Mouse (Mus musculus) liver, embryonic 14.5 days (tissue): ENCODE measurements around the gene Myrip. TPM values are rescaled to one million over a fixed set of nuclear protein-coding genes. Genes with fewer than 3 reads are reported as not detected.

Source experiments
- ATAC-seq: fragments of 200-750 bp; cut with Nextera tagmentation; 2 replicates; pipeline ENCODE4 v1.8.0; 2017; ENCODE audit warnings: moderate number of reproducible peaks, mild to moderate bottlenecking, moderate library complexity; ENCODE audit not compliant: insufficient read depth
- DNase-seq, 3 experiments: peaks; one replicate each; pipeline ENCODE4 v3.0.0-alpha.2; 2012 to 2013; ENCODE audit warnings: low read depth in 3 of 3, low spot score in 3 of 3
- H3K27ac ChIP-seq: fragments of 300-500 bp; sonication (generic); 2 replicates; pipeline ENCODE4 v1.5.1; 2014; ENCODE audit warnings: moderate library complexity, mild to moderate bottlenecking, control low read depth, inconsistent platforms
- H3K27me3 ChIP-seq: fragments of 300-500 bp; sonication (generic); 2 replicates; pipeline ENCODE4 v1.6.1; 2014; ENCODE audit warnings: mild to moderate bottlenecking, low read length, moderate library complexity; ENCODE audit not compliant: control insufficient read depth, insufficient read depth
- H3K36me3 ChIP-seq: fragments of 300-500 bp; sonication (generic); replicated peaks from 2 replicates; pipeline ENCODE4 v1.6.1; 2014; ENCODE audit warnings: low read depth; ENCODE audit not compliant: control insufficient read depth, insufficient read depth
- H3K4me1 ChIP-seq, 2 experiments: fragments of 200-500 bp in 1 of 2; fragments of 300-500 bp in 1 of 2; sonication (generic) in 1 of 2; replicated peaks; 2 replicates each; pipeline ENCODE4 v1.6.1; 2012 to 2014; ENCODE audit warnings: antibody characterized with exemption in 1 of 2, inconsistent platforms in 1 of 2, low read length in 1 of 2; ENCODE audit not compliant: control insufficient read depth in 2 of 2, insufficient read depth in 2 of 2
- H3K4me2 ChIP-seq: fragments of 300-500 bp; sonication (generic); 2 replicates; pipeline ENCODE4 v1.6.1; 2014; ENCODE audit warnings: low read depth, mild to moderate bottlenecking, control low read depth, moderate library complexity
- H3K4me3 ChIP-seq, 2 experiments: fragments of 200-500 bp in 1 of 2; fragments of 300-500 bp in 1 of 2; sonication (generic) in 1 of 2; 2 replicates each; pipeline ENCODE4 v1.5.1; 2012 to 2014; ENCODE audit warnings: low read depth in 2 of 2, low read length in 2 of 2, mild to moderate bottlenecking in 2 of 2, control low read depth in 1 of 2, inconsistent platforms in 1 of 2, moderate library complexity in 1 of 2; ENCODE audit not compliant: insufficient read depth in 1 of 2
- H3K9ac ChIP-seq: fragments of 300-500 bp; sonication (generic); replicated peaks from 2 replicates; pipeline ENCODE4 v1.6.1; 2014; ENCODE audit warnings: mild to moderate bottlenecking, control low read depth, moderate library complexity
- H3K9me3 ChIP-seq: fragments of 300-500 bp; sonication (generic); 2 replicates; pipeline ENCODE4 v1.6.1; 2016; ENCODE audit warnings: low read length, mixed read lengths; ENCODE audit not compliant: control insufficient read depth
- CTCF ChIP-seq: IDR thresholded peaks from 2 replicates; pipeline ENCODE4 v1.5.1; 2016; ENCODE audit warnings: antibody characterized with exemption, low read depth, control low read depth
- EP300 ChIP-seq: IDR thresholded peaks from 2 replicates; pipeline ENCODE4 v1.6.1; 2016; ENCODE audit warnings: antibody characterized with exemption, low read depth
- WGBS: fragments of 180-500 bp; shearing (Covaris S2); extraction: QIAGEN DNeasy Blood & Tissue Kit; methylation state at CpG from one replicate; pipeline ENCODE4 v1.1.7; 2014; ENCODE audit not compliant: insufficient replicate concordance; 5-methylcytosine and 5-hydroxymethylcytosine counted together
- polyA plus RNA-seq, 2 experiments: library from polyadenylated mRNA; depleted of rRNA in 1 of 2; stranded (reverse) in 1 of 2; unstranded in 1 of 2; fragments of >200 nt; fragmentation: Nextera tagmentation in 1 of 2; extraction: Ambion mirVana in 1 of 2; gene quantifications; 2 replicates each; pipeline versions ENCODE4 v1.2.1 to v1.2.3; 2012 to 2014

Gene Myrip
- polyA plus RNA-seq, 2 experiments = 0.02 to 0.18 TPM

DNA sequence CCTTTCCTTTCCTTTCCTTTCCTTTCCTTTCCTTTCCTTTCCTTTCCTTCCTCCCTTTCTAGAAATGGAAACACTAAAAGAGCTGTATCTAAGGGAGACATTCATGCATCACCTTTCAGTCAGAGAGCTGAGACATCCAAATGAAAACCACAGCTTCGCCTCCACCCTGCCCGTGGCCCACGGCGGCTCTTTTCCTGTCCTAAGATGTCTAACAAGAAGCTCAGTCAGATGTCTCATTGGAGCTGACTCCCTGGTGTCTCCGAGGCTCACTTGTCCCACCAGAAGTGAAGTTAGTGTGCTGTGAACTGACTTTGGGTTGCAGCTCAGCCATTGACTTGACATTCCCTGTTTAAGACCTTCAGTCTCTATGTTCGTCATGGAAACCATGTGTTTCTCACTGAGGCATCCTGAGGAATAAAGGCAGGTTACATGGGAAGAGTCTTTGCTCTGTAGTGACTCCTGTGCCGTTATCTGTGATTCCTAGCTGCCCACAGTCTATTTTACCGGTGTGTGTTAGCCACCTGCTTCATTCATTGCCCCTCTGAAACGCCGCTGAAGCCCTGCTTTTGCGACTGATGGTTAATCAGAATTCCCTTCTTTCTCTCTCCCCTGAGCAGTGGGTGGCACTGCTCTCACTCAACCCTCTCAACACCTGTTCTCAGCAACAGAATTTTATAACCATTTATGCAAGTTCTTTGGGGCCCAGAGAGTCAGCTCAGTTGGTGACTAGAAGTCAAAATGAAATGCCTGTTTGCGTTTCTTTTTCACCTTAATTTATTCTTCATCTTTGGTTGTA is 53.4 kb downstream of the Myrip start:
- no peak for ATAC-seq
- H3K9ac ChIP-seq = no peak overlapping the region
- H3K9me3 ChIP-seq = no peaks in the 10 kb centered on the region
- H3K27me3 ChIP-seq = no peaks in the 10 kb centered on the region
- no peak overlapping the region for H3K4me3 ChIP-seq
- H3K4me2 ChIP-seq = no peak overlapping the region
- no peak for DNase-seq
- no peaks in the 10 kb centered on the region for H3K36me3 ChIP-seq
- peaks cover 0 to 6% of the 10 kb centered on the region in 2 experiments; a peak in 1 of 4 replicates for H3K4me1 ChIP-seq
- no peak overlapping the region for H3K27ac ChIP-seq
- TF ChIP-seq EP300 (no peak), CTCF (no peak)
- 59% methylated on average over 12 of the region's 12 CpGs for WGBS

- no peak for ATAC-seq
- H3K9ac ChIP-seq = no peak overlapping the region
- H3K36me3 ChIP-seq = no peaks in the 10 kb centered on the region
- TF ChIP-seq CTCF (no peak), EP300 (no peak)
- 74% methylated on average over 6 of the region's 6 CpGs for WGBS
- DNase-seq = no peak
- H3K4me1 ChIP-seq = no peaks in the 10 kb centered on the region; a peak in 1 of 4 replicates
- no peaks in the 10 kb centered on the region for H3K9me3 ChIP-seq
- H3K27ac ChIP-seq = no peak overlapping the region
- H3K27me3 ChIP-seq = no peaks in the 10 kb centered on the region
- H3K4me3 ChIP-seq = no peak overlapping the region
- H3K4me2 ChIP-seq = no peak overlapping the region
These were observed 55.2 kb downstream of the Myrip start for GRCm38 (mm10) chr9:120356490-120356889.

DNA sequence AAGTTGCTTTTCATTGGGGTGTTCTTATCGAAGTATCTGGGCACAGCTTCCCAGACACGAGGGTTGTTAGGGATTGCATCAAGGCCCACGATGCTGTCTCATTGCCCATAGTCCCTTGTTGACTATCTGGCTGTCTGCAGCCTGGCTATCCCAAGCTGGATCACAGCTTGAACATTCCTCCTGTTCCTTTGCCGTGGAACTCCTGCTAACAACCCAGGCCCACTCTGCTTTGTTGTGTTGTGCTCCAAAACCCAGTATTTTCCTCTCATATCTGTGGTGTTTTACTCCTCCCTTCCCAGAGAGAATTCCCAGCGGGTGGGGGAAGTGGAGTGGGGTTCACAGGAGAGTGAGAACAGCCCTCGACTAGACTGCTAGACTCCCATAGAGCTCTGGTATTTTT is 56.7 kb downstream of the Myrip start:
- 55% methylated on average over 6 of the region's 6 CpGs for WGBS
- Histone ChIP-seq H3K36me3 (no peaks in the 10 kb centered on the region), H3K27ac (no peak overlapping the region), H3K4me3 (no peak overlapping the region), H3K27me3 (no peaks in the 10 kb centered on the region), H3K9me3 (no peaks in the 10 kb centered on the region), H3K9ac (no peak overlapping the region), H3K4me1 (peaks cover 0 to 5% of the 10 kb centered on the region in 2 experiments; a peak in 2 of 4 replicates), H3K4me2 (no peak overlapping the region)
- no peak for ATAC-seq
- TF ChIP-seq CTCF = no peak
- no peak for TF ChIP-seq EP300
- DNase-seq = no peak

- no peaks in the 10 kb centered on the region for H3K36me3 ChIP-seq
- H3K27me3 ChIP-seq = no peaks in the 10 kb centered on the region
- no peak for ATAC-seq
- no peak overlapping the region for H3K27ac ChIP-seq
- no peak overlapping the region for H3K9ac ChIP-seq
- 10% methylated on average over 14 of the region's 14 CpGs for WGBS
- peaks cover 0 to 9% of the 10 kb centered on the region in 2 experiments; a peak in 2 of 4 replicates for H3K4me1 ChIP-seq
- no peak for DNase-seq
- no peaks in the 10 kb centered on the region for H3K9me3 ChIP-seq
- no peak for TF ChIP-seq CTCF
- TF ChIP-seq EP300 = no peak
- no peak overlapping the region for H3K4me2 ChIP-seq
- no peak overlapping the region for H3K4me3 ChIP-seq
These were observed 59.3 kb downstream of the Myrip start for GRCm38 (mm10) chr9:120360397-120361177.

DNA sequence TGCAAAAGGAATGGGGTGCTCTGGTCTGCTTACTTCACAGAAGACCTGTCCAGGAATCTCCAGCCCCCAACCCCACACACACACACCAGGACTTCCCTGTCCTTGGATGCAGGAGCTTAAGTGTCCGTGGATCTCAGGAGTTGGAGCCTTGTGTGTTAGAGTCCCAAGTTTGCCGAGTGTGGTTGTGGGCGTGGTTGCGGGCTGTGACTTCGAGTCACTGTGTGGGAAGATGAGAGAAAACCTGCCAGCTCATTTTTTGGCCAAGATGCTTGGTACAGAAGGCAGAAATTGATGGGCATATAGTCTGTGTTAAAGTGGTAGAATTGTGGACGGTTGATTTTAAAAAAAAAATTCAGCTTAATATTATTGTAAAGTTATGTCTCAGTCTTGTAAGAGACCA is 60.3 kb downstream of the Myrip start:
- no peaks in the 10 kb centered on the region for H3K9me3 ChIP-seq

More for the DNA sequence above, 60.3 kb downstream of the Myrip start:
- ATAC-seq = no peak
- WGBS = 69% methylated on average over 6 of the region's 6 CpGs
- Histone ChIP-seq H3K36me3 (no peaks in the 10 kb centered on the region), H3K9ac (no peak overlapping the region), H3K27ac (no peak overlapping the region), H3K4me2 (no peak overlapping the region), H3K4me3 (no peak overlapping the region), H3K27me3 (no peaks in the 10 kb centered on the region), H3K4me1 (peaks cover 0 to 9% of the 10 kb centered on the region in 2 experiments; a peak in 2 of 4 replicates)
- TF ChIP-seq EP300 = no peak
- no peak for TF ChIP-seq CTCF
- DNase-seq = no peak
